12 mouse cellular contexts compared by ENCODE assay signal in genomic region chr3:65844851-65845552, GRCm38 (mm10).
DNase-seq lines count a peak whose midpoint lies in the region; ATAC-seq and TF ChIP-seq lines count a peak whose summit lies in the region.
"Had no signal": no experiment of that assay in that cellular context is flagged by ENCODE, and none has a peak within 500 bp of the region (broad histone marks: within the 10 kb centered on the region; RNA-seq: fewer than 3 reads in every experiment).

No protein-coding gene starts in this region.

- no peak overlapping the region for H3K9ac ChIP-seq in heart, embryonic 11.5 days (ENCODE audit: low read depth, low read length)
- no peak overlapping the region for H3K9ac ChIP-seq in liver, postnatal 0 days (replicated peaks)
- H3K9ac ChIP-seq: limb, embryonic 12.5 days had no signal

- no peaks in the 10 kb centered on the region for H3K27me3 ChIP-seq in heart, embryonic 11.5 days (ENCODE audit: control insufficient read depth, insufficient read depth, low read length)
- H3K27me3 ChIP-seq in liver, postnatal 0 days (ENCODE audit: insufficient read depth, low read length), result no peaks in the 10 kb centered on the region
- H3K27me3 ChIP-seq: limb, embryonic 12.5 days had no signal

- no peak for TF ChIP-seq CTCF in liver, postnatal 0 days (IDR thresholded peaks at IDR 0.05; ENCODE audit: low read depth)

- no peak overlapping the region for H3K4me3 ChIP-seq in heart, embryonic 11.5 days (ENCODE audit: low read depth, low read length)
- H3K4me3 ChIP-seq in liver, postnatal 0 days (ENCODE audit: low read depth, low read length), result no peak overlapping the region
- H3K4me3 ChIP-seq: limb, embryonic 12.5 days had no signal

- peak overlapping the region; percentile 24; the same call in 1 of the 2 replicates for H3K27ac ChIP-seq in heart, embryonic 11.5 days (ENCODE audit: low read depth, low read length)
- peak overlapping the region; percentile 51; the same call in 1 of the 2 replicates for H3K27ac ChIP-seq in liver, postnatal 0 days (ENCODE audit: low read depth)
- H3K27ac ChIP-seq: limb, embryonic 12.5 days had no signal

- ATAC-seq in heart, embryonic 11.5 days (replicated peaks; ENCODE audit: insufficient number of reproducible peaks, low FRiP score, low TSS enrichment), result no peak; the same call in 1 of the 2 replicates
- ATAC-seq in liver, postnatal 0 days, result no peak
- ATAC-seq: CD4-positive, CD25-positive, alpha-beta regulatory T cell, adult 4 months; forebrain, embryonic 16.5 days had no signal

- H3K9me3 ChIP-seq in heart, embryonic 11.5 days (replicated peaks; ENCODE audit: control insufficient read depth, low read length), result no peaks in the 10 kb centered on the region
- no peaks in the 10 kb centered on the region for H3K9me3 ChIP-seq in liver, postnatal 0 days (ENCODE audit: low read length)
- H3K9me3 ChIP-seq: limb, embryonic 12.5 days had no signal

- no peaks in the 10 kb centered on the region for H3K36me3 ChIP-seq in heart, embryonic 11.5 days (ENCODE audit: control insufficient read depth, insufficient read depth, low read length)
- no peaks in the 10 kb centered on the region for H3K36me3 ChIP-seq in liver, postnatal 0 days (replicated peaks; ENCODE audit: insufficient read depth, low read length)
- H3K36me3 ChIP-seq: limb, embryonic 12.5 days had no signal

- no peak overlapping the region for H3K4me2 ChIP-seq in heart, embryonic 11.5 days
- H3K4me2 ChIP-seq in liver, postnatal 0 days (ENCODE audit: low read depth, low read length), result no peak overlapping the region
- H3K4me2 ChIP-seq: limb, embryonic 12.5 days had no signal

- no peak for DNase-seq in heart, postnatal 25 days (ENCODE audit: low spot score)
- peak; percentile 45 for DNase-seq in urinary bladder, postnatal 14 days (ENCODE audit: low spot score)
- no peak for DNase-seq in urinary bladder, adult 18-20 months (ENCODE audit: low spot score in 2 of 2)
- DNase-seq in liver, postnatal 0 days, result peak; percentile 32
- no peak for DNase-seq in layer of hippocampus, postnatal 36 days
- DNase-seq in gastrocnemius, adult 18-20 months (ENCODE audit: low spot score), result no peak
- no peak for DNase-seq in gastrocnemius, postnatal 36 days
- DNase-seq: cerebellum, postnatal 36 days had no signal

- intact Hi-C loops in heart, postnatal 25 days (cut with DNase I), result no loop called here
- intact Hi-C loops in gastrocnemius, postnatal 36 days (cut with DNase I), result no loop called here

- H3K4me1 ChIP-seq in heart, embryonic 11.5 days (ENCODE audit: control insufficient read depth, insufficient read depth, low read length), result peaks cover 22% of the 10 kb centered on the region
- peaks cover 7% of the 10 kb centered on the region for H3K4me1 ChIP-seq in liver, postnatal 0 days (ENCODE audit: insufficient read depth)
- H3K4me1 ChIP-seq: limb, embryonic 12.5 days had no signal

- 45% methylated on average over 8 of the region's 8 CpGs for WGBS in heart, embryonic 11.5 days (ENCODE audit: insufficient replicate concordance)
- 55% methylated on average over 8 of the region's 8 CpGs for WGBS in liver, postnatal 0 days (ENCODE audit: insufficient replicate concordance)

- TF ChIP-seq EP300 in liver, postnatal 0 days (IDR thresholded peaks at IDR 0.05; ENCODE audit: low read depth), result no peak

Comparison
In these comparisons a context has a peak if more than half of its experiments do, and no peak if none do; other contexts are left out.
1. DNase-seq: peak in urinary bladder, postnatal 14 days (single experiment) and liver, postnatal 0 days (single experiment); none in heart, postnatal 25 days (single experiment), urinary bladder, adult 18-20 months (0 of 2), layer of hippocampus, postnatal 36 days (0 of 2), gastrocnemius, adult 18-20 months (single experiment) and gastrocnemius, postnatal 36 days (0 of 2).